Mouse (Mus musculus) midbrain, embryonic 10.5 days (tissue): ENCODE data around the gene Mindy2. TPM values are rescaled to one million over a fixed set of nuclear protein-coding genes. Genes with fewer than 3 reads are reported as not detected.
"Not testable (repeated sequence)": the region's sequence is repeated elsewhere in the genome, so short reads cannot be mapped to it uniquely, and the experiment has no call there.

ENCODE experiments used
- DNase-seq: peaks from one replicate; pipeline ENCODE4 v3.0.0-alpha.2; 2017; ENCODE audit warnings: low spot score
- H3K27ac ChIP-seq: fragments of 300-500 bp; sonication (generic); replicated peaks from 2 replicates; pipeline ENCODE4 v1.5.1; 2016; ENCODE audit warnings: mild to moderate bottlenecking
- H3K27me3 ChIP-seq: fragments of 300-500 bp; sonication (generic); 2 replicates; pipeline ENCODE4 v1.6.1; 2016; ENCODE audit warnings: low read depth, mild to moderate bottlenecking; ENCODE audit not compliant: poor library complexity, severe bottlenecking
- H3K36me3 ChIP-seq: fragments of 300-500 bp; sonication (generic); 2 replicates; pipeline ENCODE4 v1.6.1; 2016; ENCODE audit warnings: mild to moderate bottlenecking, moderate library complexity
- H3K4me1 ChIP-seq: fragments of 300-500 bp; sonication (generic); 2 replicates; pipeline ENCODE4 v1.6.1; 2016
- H3K4me3 ChIP-seq: fragments of 300-500 bp; sonication (generic); 2 replicates; pipeline ENCODE4 v1.5.1; 2016; ENCODE audit warnings: mild to moderate bottlenecking, moderate library complexity
- H3K9me3 ChIP-seq: fragments of 300-500 bp; sonication (generic); replicated peaks from 2 replicates; pipeline ENCODE4 v1.6.1; 2016; ENCODE audit warnings: mild to moderate bottlenecking
- WGBS: fragments of 180-500 bp; shearing (Covaris S2); methylation state at CpG from one replicate; pipeline ENCODE4 v1.1.7; 2016; 5-methylcytosine and 5-hydroxymethylcytosine counted together
- polyA plus RNA-seq: library from polyadenylated mRNA; unstranded; fragments of >200 nt; fragmentation: Nextera tagmentation; extraction: Ambion mirVana; gene quantifications from 2 replicates; pipeline ENCODE4 v1.2.1, GENCODE M21; 2016

The Mindy2 gene
- polyA plus RNA-seq, 1 experiment from 2014 or later: 5.0 TPM

- no peak for DNase-seq
- Histone ChIP-seq H3K4me3 (no peak overlapping the region), H3K36me3 (peaks cover 96% of the 10 kb centered on the region), H3K27me3 (no peaks in the 10 kb centered on the region), H3K4me1 (no peaks in the 10 kb centered on the region), H3K9me3 (no peaks in the 10 kb centered on the region), H3K27ac (no peak overlapping the region)
- WGBS: 83% methylated on average over 9 of the region's 9 CpGs
Measured at GRCm38 (mm10) chr9:70591486-70591885, 65.5 kb downstream of the Mindy2 start.

DNA sequence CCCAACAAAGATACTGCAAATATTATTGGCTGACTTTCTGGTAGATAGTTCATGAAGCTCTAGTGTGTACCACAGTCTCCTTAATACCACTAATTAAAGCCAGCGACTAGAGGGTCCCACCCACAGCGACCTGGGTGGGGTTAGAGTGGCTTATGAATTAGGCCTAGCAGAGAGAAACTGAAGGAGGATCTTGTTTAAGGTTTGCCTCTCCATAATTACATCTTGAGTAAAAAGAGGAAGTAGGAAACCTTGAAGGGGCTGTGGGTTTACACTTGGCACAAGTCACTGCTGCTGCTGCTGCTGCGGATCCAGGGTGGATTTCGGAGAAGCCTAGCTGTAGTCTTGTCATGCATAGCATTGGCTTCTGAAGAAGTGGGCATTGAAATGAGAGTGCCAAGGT lies 66.2 kb downstream of the Mindy2 start:
- no peaks in the 10 kb centered on the region for H3K4me1 ChIP-seq
- no peaks in the 10 kb centered on the region for H3K27me3 ChIP-seq
- no peak overlapping the region for H3K27ac ChIP-seq
- WGBS: 97% methylated on average over 4 of the region's 4 CpGs
- no peak overlapping the region for H3K4me3 ChIP-seq
- H3K36me3 ChIP-seq: peaks cover 96% of the 10 kb centered on the region
- DNase-seq: no peak
- no peaks in the 10 kb centered on the region for H3K9me3 ChIP-seq

GRCm38 (mm10) chr9:70587171-70587570 lies 69.8 kb downstream of the Mindy2 start:
- 96% methylated on average over 5 of the region's 5 CpGs for WGBS
- peaks cover 95% of the 10 kb centered on the region for H3K36me3 ChIP-seq
- H3K4me1 ChIP-seq: no peaks in the 10 kb centered on the region
- H3K9me3 ChIP-seq: no peaks in the 10 kb centered on the region
- H3K4me3 ChIP-seq: no peak overlapping the region
- no peak for DNase-seq
- H3K27me3 ChIP-seq: no peaks in the 10 kb centered on the region
- H3K27ac ChIP-seq: no peak overlapping the region

DNA sequence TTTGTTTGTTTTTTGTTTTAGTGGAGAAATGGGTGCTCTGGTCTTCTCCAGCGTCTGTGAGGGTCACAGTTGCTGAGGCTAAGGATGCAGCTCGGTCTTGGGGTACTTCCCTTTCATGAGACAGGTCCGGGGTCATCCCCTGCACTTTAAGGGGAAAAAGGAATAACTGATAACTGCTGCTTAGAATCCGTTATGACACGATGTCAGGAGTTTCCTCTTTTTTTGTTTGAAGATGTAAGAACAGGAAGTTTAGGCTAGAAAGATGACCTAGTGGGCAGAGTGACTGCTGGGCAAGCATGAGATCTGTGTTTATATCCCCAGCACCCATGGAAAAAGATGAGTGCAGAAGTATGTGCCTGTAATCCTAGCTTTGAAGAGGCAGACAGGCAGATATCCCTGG lies 71.8 kb downstream of the Mindy2 start:
- Histone ChIP-seq H3K36me3 (peaks cover 95% of the 10 kb centered on the region), H3K27ac (no peak overlapping the region), H3K9me3 (no peaks in the 10 kb centered on the region), H3K4me3 (no peak overlapping the region), H3K4me1 (no peaks in the 10 kb centered on the region), H3K27me3 (no peaks in the 10 kb centered on the region)
- WGBS: 90% methylated on average over 5 of the region's 5 CpGs
- no peak for DNase-seq

GRCm38 (mm10) chr9:70584641-70585040 lies 72.3 kb downstream of the Mindy2 start:
- Histone ChIP-seq H3K36me3 (peaks cover 95% of the 10 kb centered on the region), H3K27ac (no peak overlapping the region), H3K27me3 (no peaks in the 10 kb centered on the region), H3K4me3 (no peak overlapping the region), H3K9me3 (no peaks in the 10 kb centered on the region), H3K4me1 (no peaks in the 10 kb centered on the region)
- WGBS: 92% methylated on average over 14 of the region's 14 CpGs
- no peak for DNase-seq

DNA sequence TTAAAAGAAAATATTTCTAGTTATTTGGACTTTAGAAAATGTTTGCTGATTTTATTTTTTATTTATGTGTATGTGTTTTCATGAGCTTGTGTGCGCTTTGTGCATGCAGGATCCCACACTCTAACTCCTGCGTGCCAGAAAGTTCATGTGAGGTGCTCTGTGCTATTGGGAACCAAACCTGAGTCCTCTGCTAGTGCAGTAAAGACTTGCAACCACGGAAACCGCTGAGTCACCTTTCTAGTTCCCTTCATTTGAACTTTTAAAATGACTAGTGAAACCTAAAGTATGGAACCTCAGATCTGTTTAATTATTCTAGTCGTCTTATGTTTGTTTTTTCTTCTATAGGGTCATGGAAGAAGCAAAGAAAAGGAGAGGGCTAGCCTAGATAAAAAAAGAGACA lies 76.0 kb downstream of the Mindy2 start:
- peaks cover 95% of the 10 kb centered on the region for H3K36me3 ChIP-seq
- DNase-seq: no peak
- WGBS: 90% methylated on average over 5 of the region's 5 CpGs
- H3K9me3 ChIP-seq: no peaks in the 10 kb centered on the region
- no peaks in the 10 kb centered on the region for H3K4me1 ChIP-seq
- H3K27ac ChIP-seq: no peak overlapping the region
- no peaks in the 10 kb centered on the region for H3K27me3 ChIP-seq
- H3K4me3 ChIP-seq: no peak overlapping the region

DNA sequence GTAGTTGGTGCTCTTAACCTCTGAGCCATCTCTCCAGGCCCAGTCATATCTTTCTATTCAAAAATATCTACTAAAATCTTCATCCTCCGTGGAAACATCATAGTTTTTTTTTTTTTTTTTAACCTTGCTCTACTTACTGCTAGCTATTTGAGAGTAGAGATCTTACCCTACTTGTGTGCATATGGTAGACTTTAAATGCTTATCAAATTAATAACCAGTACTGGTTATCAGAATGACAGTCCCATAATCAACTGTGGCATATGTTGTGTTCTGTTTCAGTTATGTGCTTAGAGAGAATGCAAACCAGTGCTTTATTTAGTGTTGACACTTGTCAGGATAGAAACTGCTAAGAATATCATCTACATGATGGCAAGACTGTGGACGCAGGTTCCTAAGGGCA lies 78.9 kb downstream of the Mindy2 start:
- Histone ChIP-seq H3K9me3 (no peaks in the 10 kb centered on the region), H3K27me3 (no peaks in the 10 kb centered on the region), H3K4me1 (no peaks in the 10 kb centered on the region), H3K27ac (no peak overlapping the region), H3K36me3 (peaks cover 99% of the 10 kb centered on the region), H3K4me3 (no peak overlapping the region)
- WGBS: 90% methylated on average over 2 of the region's 2 CpGs
- no peak for DNase-seq

DNA sequence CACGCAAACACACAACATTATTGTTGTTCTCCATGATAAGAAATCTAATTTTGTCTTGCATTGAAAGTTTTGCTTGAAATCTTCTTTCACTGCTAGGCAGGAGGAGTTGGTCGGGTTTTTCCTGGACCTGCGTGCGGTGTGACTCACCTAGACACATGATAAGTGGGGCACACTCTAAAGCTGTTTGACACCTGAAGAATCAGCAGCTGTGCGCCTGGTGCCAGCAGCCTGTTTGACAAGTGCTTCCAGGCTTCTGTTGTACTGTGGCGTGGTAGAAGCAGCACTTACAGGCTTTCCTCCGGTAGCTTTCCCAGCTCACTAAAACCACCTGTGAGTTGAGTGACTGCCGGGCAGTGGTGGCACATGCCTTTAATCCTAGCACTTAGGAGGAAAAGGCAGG lies 86.6 kb downstream of the Mindy2 start:
- peaks cover 54% of the 10 kb centered on the region for H3K36me3 ChIP-seq
- no peaks in the 10 kb centered on the region for H3K9me3 ChIP-seq
- WGBS: 94% methylated on average over 8 of the region's 8 CpGs
- no peaks in the 10 kb centered on the region for H3K4me1 ChIP-seq
- no peak overlapping the region for H3K4me3 ChIP-seq
- no peaks in the 10 kb centered on the region for H3K27me3 ChIP-seq
- H3K27ac ChIP-seq: no peak overlapping the region
- no peak for DNase-seq

- peaks cover 37% of the 10 kb centered on the region for H3K36me3 ChIP-seq
- WGBS: 88% methylated on average over 5 of the region's 5 CpGs
Measured at GRCm38 (mm10) chr9:70567651-70568050, 89.3 kb downstream of the Mindy2 start.

DNA sequence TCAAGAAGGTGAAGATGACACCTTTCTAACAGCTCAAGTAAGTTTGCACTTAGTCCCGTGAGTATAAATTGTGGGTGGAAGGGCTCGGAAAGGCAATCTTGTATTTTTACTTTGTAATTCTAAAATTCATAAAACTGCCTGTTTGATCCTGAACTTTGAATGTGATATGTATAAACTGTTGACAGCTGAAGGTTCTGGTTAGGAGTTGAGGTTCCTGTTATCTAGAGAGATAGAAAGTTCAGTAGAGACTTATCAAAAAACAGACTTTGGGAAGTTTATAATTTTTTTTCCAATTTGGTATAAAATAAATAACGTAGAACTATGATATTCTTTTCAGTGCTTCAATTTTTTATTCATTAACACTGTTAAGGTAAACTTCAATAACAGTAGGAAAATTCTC lies 94.1 kb downstream of the Mindy2 start:
- H3K27ac ChIP-seq: no peak overlapping the region
- no peak overlapping the region for H3K4me3 ChIP-seq
- no peaks in the 10 kb centered on the region for H3K9me3 ChIP-seq
- H3K36me3 ChIP-seq: peaks cover 49% of the 10 kb centered on the region
- DNase-seq: no peak
- peaks cover 10% of the 10 kb centered on the region for H3K4me1 ChIP-seq
- no peaks in the 10 kb centered on the region for H3K27me3 ChIP-seq
- 94% methylated on average over 3 of the region's 3 CpGs for WGBS

More at GRCm38 (mm10) chr9:70567651-70568050, 89.3 kb downstream of the Mindy2 start:
- Histone ChIP-seq H3K4me3 (no peak overlapping the region), H3K9me3 (no peaks in the 10 kb centered on the region), H3K27me3 (no peaks in the 10 kb centered on the region), H3K27ac (no peak overlapping the region), H3K4me1 (no peaks in the 10 kb centered on the region)
- DNase-seq: no peak

DNA sequence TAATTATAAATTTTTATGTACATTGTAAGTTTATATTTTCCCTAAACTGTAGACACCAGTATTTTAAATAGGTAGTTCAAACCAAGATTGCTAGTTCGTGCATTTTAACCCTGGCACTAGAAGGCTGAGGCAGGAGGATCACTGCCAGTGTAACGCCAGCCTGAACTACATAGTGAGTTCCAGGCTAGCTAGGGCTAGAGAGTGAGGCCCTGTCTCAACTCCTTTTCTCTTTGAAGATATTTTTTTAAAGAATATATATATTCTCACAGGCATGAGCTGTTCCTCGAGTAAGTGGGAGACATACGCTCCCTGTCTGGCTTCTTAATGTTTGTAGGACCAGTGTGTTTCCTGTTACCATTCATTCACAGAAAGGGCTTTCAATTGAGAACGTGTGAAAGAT lies 100.2 kb downstream of the Mindy2 start:
- H3K9me3 ChIP-seq: peaks cover 19% of the 10 kb centered on the region
- peaks cover 73% of the 10 kb centered on the region for H3K36me3 ChIP-seq
- no peak overlapping the region for H3K4me3 ChIP-seq
- peaks cover 10% of the 10 kb centered on the region for H3K4me1 ChIP-seq
- WGBS: 93% methylated on average over 5 of the region's 5 CpGs
- DNase-seq: no peak
- H3K27me3 ChIP-seq: no peaks in the 10 kb centered on the region
- no peak overlapping the region for H3K27ac ChIP-seq

- Histone ChIP-seq H3K9me3 (peaks cover 19% of the 10 kb centered on the region), H3K36me3 (peaks cover 72% of the 10 kb centered on the region)
- no peak for DNase-seq
Measured at GRCm38 (mm10) chr9:70555431-70555830, 101.5 kb downstream of the Mindy2 start.

GRCm38 (mm10) chr9:70552233-70552632 lies 104.7 kb downstream of the Mindy2 start:
- H3K4me3 ChIP-seq, H3K27ac ChIP-seq, H3K27me3 ChIP-seq, H3K4me1 ChIP-seq, DNase-seq: not testable (repeated sequence)
- WGBS: 95% methylated on average over 2 of the region's 2 CpGs
- H3K9me3 ChIP-seq: peaks cover 19% of the 10 kb centered on the region
- peaks cover 83% of the 10 kb centered on the region for H3K36me3 ChIP-seq

More at GRCm38 (mm10) chr9:70555431-70555830, 101.5 kb downstream of the Mindy2 start:
- Histone ChIP-seq H3K4me3 (no peak overlapping the region), H3K27me3 (no peaks in the 10 kb centered on the region), H3K27ac (no peak overlapping the region), H3K4me1 (peaks cover 10% of the 10 kb centered on the region)

DNA sequence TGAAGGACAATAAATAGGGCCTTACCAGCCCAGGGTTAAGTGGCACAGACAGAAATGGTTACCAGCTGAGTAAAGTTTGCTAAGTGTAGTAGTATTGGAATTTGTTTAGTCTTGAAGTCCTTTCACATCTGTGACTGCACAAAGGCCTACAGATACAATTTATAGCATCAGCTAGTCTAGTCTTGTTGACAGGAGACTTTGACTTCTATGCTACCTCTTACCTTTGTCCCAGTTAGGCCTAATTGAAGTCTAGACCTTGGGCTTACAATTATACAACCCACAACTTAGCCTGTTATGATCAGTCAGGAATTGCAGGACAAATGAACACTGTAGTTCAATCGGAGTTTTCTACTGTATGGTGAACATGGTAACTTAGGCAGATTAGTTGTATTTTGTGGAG lies 105.5 kb downstream of the Mindy2 start:
- peaks cover 78% of the 10 kb centered on the region for H3K36me3 ChIP-seq
- 96% methylated on average over 1 of the region's 1 CpGs for WGBS

More for the DNA sequence above, 105.5 kb downstream of the Mindy2 start:
- Histone ChIP-seq H3K4me3 (no peak overlapping the region), H3K9me3 (peaks cover 19% of the 10 kb centered on the region), H3K4me1 (peaks cover 14% of the 10 kb centered on the region; the same call in 1 of the 2 replicates), H3K27me3 (no peaks in the 10 kb centered on the region), H3K27ac (no peak overlapping the region)
- DNase-seq: no peak
